Mouse (Mus musculus): ENCODE results near the gene Bard1.

DNA sequence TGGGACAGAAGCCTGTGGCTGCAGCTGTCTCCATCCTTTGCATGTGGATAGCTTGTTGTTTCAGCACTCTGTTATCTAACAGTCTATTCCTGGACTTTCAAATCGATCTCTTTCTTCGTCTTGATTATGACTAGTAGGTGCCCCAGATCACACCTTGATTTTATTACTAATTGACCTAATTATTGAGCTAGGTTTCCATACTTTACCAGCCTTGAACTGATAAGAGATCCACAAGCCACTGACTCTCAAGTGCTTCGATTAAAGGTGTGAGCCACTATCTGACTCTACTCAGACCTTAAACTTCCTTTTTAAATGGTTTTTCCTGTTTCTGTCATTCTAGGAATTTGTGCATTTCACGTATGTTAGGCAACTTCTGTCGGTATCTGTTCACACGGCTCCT, 96.9 kb downstream of the Bard1 start:
- TF ChIP-seq POLR2A (IDR thresholded peaks at IDR 0.05; ENCODE audit: low read depth, low read length) (no peak), CTCF (IDR thresholded peaks at IDR 0.05; ENCODE audit: borderline replicate concordance, insufficient read depth, low read length) (no peak)
